Mouse (Mus musculus) cerebral cortex, adult 2 months (tissue): Measurements from ENCODE around the gene Caln1.

Experiments used
- WGBS: fragments of 180-500 bp; shearing (Covaris S2); methylation state at CpG from one replicate; pipeline ENCODE4 v1.1.7; 2018; 5-methylcytosine and 5-hydroxymethylcytosine counted together

Caln1 gene

GRCm38 (mm10) chr5:130369237-130369636 is at the start of gene Caln1:
Gene Caln1, plus strand, starts transcription at chr5:130369455.
- WGBS, result 56% methylated on average over 11 of the region's 11 CpGs

GRCm38 (mm10) chr5:130319783-130320182 is 49.5 kb upstream of the Caln1 start:
- WGBS, result 97% methylated on average over 5 of the region's 5 CpGs

GRCm38 (mm10) chr5:130320485-130320884 is 48.8 kb upstream of the Caln1 start:
- WGBS, result 67% methylated on average over 3 of the region's 3 CpGs

GRCm38 (mm10) chr5:130325486-130325885 is 43.8 kb upstream of the Caln1 start:
- 97% methylated on average over 8 of the region's 8 CpGs for WGBS

DNA sequence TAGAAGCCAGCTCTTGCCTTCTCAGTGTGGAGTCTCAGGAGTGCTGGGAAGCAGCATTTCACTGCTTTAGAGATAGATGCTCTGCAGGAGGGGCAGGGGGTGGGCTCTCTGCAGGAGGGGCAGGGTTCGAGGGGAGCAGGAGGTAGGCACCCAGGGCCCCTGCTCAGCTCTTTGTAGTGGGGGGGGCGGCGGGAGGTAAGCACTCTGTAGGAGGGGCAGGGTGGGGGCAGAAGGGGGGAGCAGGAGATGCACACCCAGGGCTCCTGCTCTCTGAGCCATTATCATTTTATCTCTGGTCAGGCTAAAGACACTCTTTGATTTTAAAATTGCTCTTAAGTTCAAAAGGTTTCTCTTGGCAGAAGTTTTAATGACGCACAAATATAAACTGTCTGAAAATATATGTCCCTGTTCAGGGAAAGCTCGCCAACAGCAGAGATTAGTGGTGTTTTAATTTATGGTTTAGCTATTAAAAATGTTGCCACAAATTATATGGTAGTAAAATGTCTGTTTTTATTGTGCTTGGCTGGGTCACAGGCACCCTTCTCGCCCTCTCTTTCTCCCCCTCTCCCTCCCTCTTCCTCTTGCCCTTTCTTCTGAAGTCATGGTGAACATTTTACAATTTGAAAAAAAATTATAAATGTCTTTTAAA is 41.5 kb upstream of the Caln1 start:
- 87% methylated on average over 6 of the region's 6 CpGs for WGBS

DNA sequence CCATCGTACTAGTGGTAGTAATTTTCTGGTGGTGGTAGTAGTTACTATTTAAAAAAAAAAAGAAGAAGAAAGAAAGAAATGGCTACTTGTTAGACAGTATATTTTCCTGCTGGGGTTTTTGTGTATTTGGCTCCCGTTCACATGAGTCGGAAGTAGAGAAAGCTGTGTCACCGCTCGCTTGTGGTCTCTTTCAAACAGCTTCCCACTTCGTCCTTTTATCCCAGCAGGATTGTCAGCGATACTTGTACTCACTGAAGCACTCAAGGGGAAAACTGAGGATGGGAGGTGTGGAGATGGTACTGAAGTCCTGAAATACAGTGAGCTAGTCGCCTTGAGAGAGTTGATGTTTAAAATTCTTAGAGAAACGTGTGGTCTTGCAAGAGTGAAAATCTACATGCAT is 40.9 kb upstream of the Caln1 start:
- WGBS, result 89% methylated on average over 9 of the region's 9 CpGs

DNA sequence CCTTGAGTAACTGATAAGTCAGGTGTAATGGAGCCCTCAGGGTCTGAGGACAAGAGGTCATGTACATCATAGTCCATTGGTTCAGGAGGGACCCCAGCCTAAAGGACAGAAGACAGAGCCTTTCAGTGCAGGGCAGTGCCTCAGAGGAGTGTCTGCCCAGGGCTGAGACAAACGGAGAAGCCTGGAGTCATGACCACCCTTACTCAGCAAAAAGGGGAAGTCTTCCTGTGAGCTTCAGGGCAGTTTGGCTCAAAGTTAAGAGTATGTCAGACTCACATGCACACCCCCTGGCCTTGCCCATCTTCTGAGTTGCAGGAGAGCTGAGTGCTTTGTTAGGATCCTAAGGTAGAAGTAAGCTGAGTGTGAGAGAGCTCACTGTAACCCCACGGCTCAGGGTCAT is 39.4 kb upstream of the Caln1 start:
- 91% methylated on average over 2 of the region's 2 CpGs for WGBS

DNA sequence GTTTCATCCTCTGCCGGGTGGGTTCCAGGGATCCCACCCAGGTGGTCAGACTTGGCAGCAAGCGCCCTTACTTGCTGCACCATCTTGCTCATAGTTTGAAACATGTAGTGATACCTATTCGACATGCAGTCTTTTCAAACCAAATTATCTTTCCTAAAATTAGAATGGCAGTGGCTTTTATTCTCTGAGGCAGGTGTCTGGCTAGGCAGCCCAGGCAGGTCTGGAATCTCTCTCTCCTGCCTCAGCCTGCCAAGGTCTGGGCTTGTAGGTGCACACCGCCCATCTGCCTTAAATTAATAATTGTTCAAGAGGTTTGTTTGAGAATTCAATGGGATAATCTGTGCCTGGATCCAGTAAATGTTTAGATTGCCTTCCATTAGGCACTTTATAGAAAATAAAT is 38.5 kb upstream of the Caln1 start:
- 87% methylated on average over 4 of the region's 4 CpGs for WGBS

GRCm38 (mm10) chr5:130331206-130331605 is 38.0 kb upstream of the Caln1 start:
- WGBS, result 47% methylated on average over 4 of the region's 4 CpGs

DNA sequence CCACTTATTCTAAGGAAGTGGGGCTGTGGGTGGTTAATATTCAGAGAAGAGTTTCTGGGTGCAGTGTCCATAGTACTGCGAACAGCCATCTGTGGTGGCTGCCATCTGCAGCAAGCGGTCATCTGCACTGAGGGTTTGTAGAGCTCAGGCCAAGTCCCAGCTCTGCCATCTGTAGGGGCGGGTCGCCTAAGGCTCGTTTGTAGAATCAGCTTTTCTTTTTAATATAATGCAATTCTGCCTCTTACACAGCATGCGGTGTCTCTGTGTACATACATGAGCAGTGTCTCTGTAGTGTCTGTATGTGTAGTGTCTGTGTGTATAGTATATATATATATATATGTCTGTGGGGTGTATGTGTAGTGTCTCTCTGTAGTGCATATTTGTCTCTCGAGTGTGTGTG is 35.7 kb upstream of the Caln1 start:
- WGBS, result 64% methylated on average over 7 of the region's 7 CpGs

GRCm38 (mm10) chr5:130333971-130334370 is 35.3 kb upstream of the Caln1 start:
- WGBS, result 86% methylated on average over 11 of the region's 11 CpGs

GRCm38 (mm10) chr5:130335462-130335861 is 33.8 kb upstream of the Caln1 start:
- over 99% methylated on average over 4 of the region's 4 CpGs for WGBS

DNA sequence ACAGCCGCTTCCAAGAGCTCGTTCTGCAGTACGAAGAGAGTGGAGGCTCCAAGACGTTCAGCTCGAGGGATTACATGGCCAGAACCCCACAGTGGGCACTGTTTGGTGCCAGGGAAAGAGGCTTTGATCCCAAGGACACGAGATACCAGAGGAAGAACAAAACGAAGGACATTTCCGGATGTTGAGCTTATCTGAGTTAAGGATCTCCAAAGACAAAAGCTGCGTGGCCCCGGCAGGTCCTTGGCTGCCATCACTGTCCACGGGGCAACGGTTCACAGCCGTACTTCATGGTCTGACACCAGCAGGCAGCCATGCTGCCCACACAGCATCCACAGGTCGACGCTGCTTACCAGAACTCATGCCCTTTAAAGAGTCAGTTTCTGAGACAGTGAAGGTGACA is 28.6 kb upstream of the Caln1 start:
- 85% methylated on average over 15 of the region's 15 CpGs for WGBS

- 90% methylated on average over 7 of the region's 7 CpGs for WGBS
Observed at GRCm38 (mm10) chr5:130344999-130345398, 24.3 kb upstream of the Caln1 start.

- 85% methylated on average over 2 of the region's 2 CpGs for whole genome bisulfite sequencing
Observed at GRCm38 (mm10) chr5:130345871-130346270, 23.4 kb upstream of the Caln1 start.

GRCm38 (mm10) chr5:130355223-130355622 is 14.0 kb upstream of the Caln1 start:
- 64% methylated on average over 7 of the region's 7 CpGs for WGBS

GRCm38 (mm10) chr5:130363111-130363510 is 6.1 kb upstream of the Caln1 start:
- WGBS, result 75% methylated on average over 4 of the region's 4 CpGs

- 69% methylated on average over 3 of the region's 3 CpGs for WGBS
Observed at GRCm38 (mm10) chr5:130363773-130364172, 5.5 kb upstream of the Caln1 start.

- 88% methylated on average over 6 of the region's 6 CpGs for WGBS
Observed at GRCm38 (mm10) chr5:130368236-130368635, 1.0 kb upstream of the Caln1 start.

GRCm38 (mm10) chr5:130375411-130375810 is 6.2 kb downstream of the Caln1 start:
- WGBS, result 91% methylated on average over 3 of the region's 3 CpGs

DNA sequence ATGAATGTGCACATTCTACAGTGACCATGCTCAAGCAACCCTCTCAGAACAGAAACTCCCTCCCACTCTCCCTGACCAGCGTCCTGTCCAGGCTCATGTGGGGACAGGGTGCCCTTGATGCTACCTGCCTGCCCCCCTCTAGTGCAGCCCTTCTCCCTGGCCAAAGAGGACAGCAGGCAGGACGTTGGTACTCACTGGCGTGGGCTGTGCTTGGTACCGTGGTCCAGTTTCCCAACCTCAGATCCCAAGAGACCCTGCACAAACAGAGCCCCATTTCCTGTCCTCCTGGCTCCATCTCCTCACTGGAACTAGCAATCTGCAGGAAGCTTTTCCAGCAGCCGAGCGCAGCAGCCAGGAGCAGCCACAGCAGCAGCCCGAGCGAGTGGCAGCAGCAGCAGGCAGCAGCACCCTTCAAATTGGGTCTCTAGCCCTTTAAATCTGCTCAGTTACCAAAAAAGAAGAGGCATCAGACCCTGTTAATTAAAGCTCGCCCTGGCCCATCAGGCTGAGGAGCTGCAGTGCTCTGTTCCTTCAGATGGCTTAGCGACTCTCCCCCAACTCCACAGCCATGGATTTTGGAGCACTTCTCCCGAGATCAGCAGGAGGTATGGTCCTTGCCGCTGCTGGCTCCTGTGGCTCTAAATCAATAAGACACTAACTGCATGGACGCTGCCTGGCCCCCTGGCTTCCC is 15.1 kb downstream of the Caln1 start, which contains the start of gene A330070K13Rik:
Gene A330070K13Rik (minus strand): TSS at position 410 of the 691 bp plus-strand sequence.
- WGBS, result 8% methylated on average over 13 of the region's 13 CpGs

DNA sequence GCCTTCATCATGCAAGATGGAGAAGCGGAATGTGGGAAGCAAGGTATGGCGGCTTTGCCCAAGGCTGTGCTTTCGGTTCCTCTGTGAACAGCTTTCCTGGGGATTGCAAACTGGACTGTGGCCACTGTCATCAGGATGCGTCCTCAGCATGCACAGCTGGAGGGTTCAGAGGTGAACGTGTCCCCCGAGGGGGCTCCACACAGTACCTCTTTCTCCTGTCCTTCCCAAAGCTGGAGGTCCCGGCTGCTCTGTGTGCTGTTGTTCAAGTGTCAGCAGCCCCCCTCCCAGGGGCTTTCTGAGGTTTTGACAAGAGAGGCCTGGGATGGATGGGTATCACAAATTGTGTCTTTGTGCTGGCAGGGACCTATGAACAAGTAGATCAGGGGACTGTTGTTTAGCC is 17.2 kb downstream of the Caln1 start:
- 79% methylated on average over 7 of the region's 7 CpGs for WGBS

- WGBS, result 33% methylated on average over 8 of the region's 8 CpGs
Observed at GRCm38 (mm10) chr5:130393618-130394355, 24.5 kb downstream of the Caln1 start.
